Mouse (Mus musculus) midbrain, embryonic 16.5 days (tissue): ENCODE measurements around the gene Ssmem1. TPM values are rescaled to one million over a fixed set of nuclear protein-coding genes. Genes with fewer than 3 reads are reported as not detected.

Experiments
- ATAC-seq: fragments of 200-750 bp; cut with Nextera tagmentation; 2 replicates; pipeline ENCODE4 v1.8.0; 2017; ENCODE audit warnings: moderate TSS enrichment
- H3K27ac ChIP-seq: fragments of 300-500 bp; sonication (generic); 2 replicates; pipeline ENCODE4 v1.5.1; 2014; ENCODE audit warnings: mild to moderate bottlenecking, low read length, mixed read lengths
- H3K27me3 ChIP-seq: fragments of 300-500 bp; sonication (generic); 2 replicates; pipeline ENCODE4 v1.6.1; 2014; ENCODE audit warnings: low read depth, low read length, mixed read lengths; ENCODE audit not compliant: control insufficient read depth, insufficient read depth
- H3K36me3 ChIP-seq: fragments of 300-500 bp; sonication (generic); 2 replicates; pipeline ENCODE4 v1.6.1; 2014; ENCODE audit warnings: mild to moderate bottlenecking, low read length, moderate library complexity, mixed read lengths; ENCODE audit not compliant: control insufficient read depth, insufficient read depth
- H3K4me1 ChIP-seq: fragments of 300-500 bp; sonication (generic); 2 replicates; pipeline ENCODE4 v1.6.1; 2014; ENCODE audit warnings: mild to moderate bottlenecking, low read length, mixed read lengths; ENCODE audit not compliant: control insufficient read depth, insufficient read depth
- H3K4me2 ChIP-seq: fragments of 300-500 bp; sonication (generic); 2 replicates; pipeline ENCODE4 v1.6.1; 2014; ENCODE audit warnings: mild to moderate bottlenecking, low read length, mixed read lengths
- H3K4me3 ChIP-seq: fragments of 300-500 bp; sonication (generic); 2 replicates; pipeline ENCODE4 v1.5.1; 2014; ENCODE audit warnings: low read depth, mild to moderate bottlenecking, low read length, moderate library complexity, mixed read lengths
- H3K9ac ChIP-seq: fragments of 300-500 bp; sonication (generic); 2 replicates; pipeline ENCODE4 v1.6.1; 2014; ENCODE audit warnings: low read depth, low read length, mixed read lengths
- H3K9me3 ChIP-seq: fragments of 300-500 bp; sonication (generic); replicated peaks from 2 replicates; pipeline ENCODE4 v1.6.1; 2014; ENCODE audit warnings: mild to moderate bottlenecking, low read length, mixed read lengths; ENCODE audit not compliant: control insufficient read depth, poor library complexity, severe bottlenecking
- WGBS: fragments of 180-500 bp; shearing (Covaris S2); extraction: QIAGEN DNeasy Blood & Tissue Kit; methylation state at CpG from one replicate; pipeline ENCODE4 v1.1.7; 2014; 5-methylcytosine and 5-hydroxymethylcytosine counted together
- polyA plus RNA-seq: library from polyadenylated mRNA; unstranded; fragments of >200 nt; fragmentation: Nextera tagmentation; extraction: Ambion mirVana; gene quantifications from 2 replicates; pipeline ENCODE4 v1.2.1, GENCODE M21; 2015

The Ssmem1 gene
- polyA plus RNA-seq, 1 experiment from 2014 or later, result 0.14 TPM

- Histone ChIP-seq H3K27me3 (no peaks in the 10 kb centered on the region), H3K4me1 (peaks cover 33% of the 10 kb centered on the region), H3K9ac (no peak overlapping the region), H3K27ac (peak overlapping the region; percentile 83), H3K4me2 (peak overlapping the region; percentile 48; the same call in 1 of the 2 replicates), H3K9me3 (no peaks in the 10 kb centered on the region), H3K4me3 (no peak overlapping the region), H3K36me3 (no peaks in the 10 kb centered on the region)
- WGBS, result 16% methylated on average over 9 of the region's 9 CpGs
- no peak for ATAC-seq
Observed at GRCm38 (mm10) chr6:30547656-30548306, 38.1 kb downstream of the Ssmem1 start.

- Histone ChIP-seq H3K4me1 (peaks cover 36% of the 10 kb centered on the region), H3K9me3 (no peaks in the 10 kb centered on the region), H3K4me2 (no peak overlapping the region), H3K36me3 (no peaks in the 10 kb centered on the region), H3K27me3 (no peaks in the 10 kb centered on the region), H3K4me3 (no peak overlapping the region), H3K9ac (peak overlapping the region; percentile 30; the same call in 1 of the 2 replicates), H3K27ac (peak overlapping the region; percentile 63)
- WGBS, result 22% methylated on average over 15 of the region's 15 CpGs
- ATAC-seq, result no peak
Observed at GRCm38 (mm10) chr6:30549231-30549761, 39.6 kb downstream of the Ssmem1 start.

GRCm38 (mm10) chr6:30550496-30551192, 41.0 kb downstream of the Ssmem1 start:
- H3K4me1 ChIP-seq, result peaks cover 36% of the 10 kb centered on the region
- H3K36me3 ChIP-seq, result no peaks in the 10 kb centered on the region
- H3K9me3 ChIP-seq, result no peaks in the 10 kb centered on the region
- no peak for ATAC-seq
- H3K4me2 ChIP-seq, result no peak overlapping the region
- H3K27ac ChIP-seq, result peak overlapping the region; percentile 79
- WGBS, result 56% methylated on average over 7 of the region's 7 CpGs
- H3K4me3 ChIP-seq, result no peak overlapping the region
- H3K27me3 ChIP-seq, result no peaks in the 10 kb centered on the region
- no peak overlapping the region for H3K9ac ChIP-seq

GRCm38 (mm10) chr6:30551193-30551515, 41.5 kb downstream of the Ssmem1 start:
- no peaks in the 10 kb centered on the region for H3K27me3 ChIP-seq
- H3K4me2 ChIP-seq, result no peak overlapping the region
- peak overlapping the region; percentile 79 for H3K27ac ChIP-seq
- H3K4me1 ChIP-seq, result peaks cover 36% of the 10 kb centered on the region
- no peak for ATAC-seq
- H3K9me3 ChIP-seq, result no peaks in the 10 kb centered on the region
- no peak overlapping the region for H3K9ac ChIP-seq
- no peak overlapping the region for H3K4me3 ChIP-seq
- no peaks in the 10 kb centered on the region for H3K36me3 ChIP-seq

GRCm38 (mm10) chr6:30551644-30552580, 42.3 kb downstream of the Ssmem1 start:
- peak overlapping the region; percentile 51 for H3K4me2 ChIP-seq
- H3K27ac ChIP-seq, result peak overlapping the region; percentile 79
- no peaks in the 10 kb centered on the region for H3K36me3 ChIP-seq
- ATAC-seq, result peak; percentile 79
- peak overlapping the region; percentile 42; the same call in 1 of the 2 replicates for H3K9ac ChIP-seq
- 12% methylated on average over 23 of the region's 23 CpGs for WGBS
- no peaks in the 10 kb centered on the region for H3K27me3 ChIP-seq
- H3K4me1 ChIP-seq, result peaks cover 31% of the 10 kb centered on the region
- peak overlapping the region; percentile 5 for H3K4me3 ChIP-seq
- no peaks in the 10 kb centered on the region for H3K9me3 ChIP-seq

- H3K9me3 ChIP-seq, result no peaks in the 10 kb centered on the region
- H3K4me2 ChIP-seq, result 0 out of 2 replicates have a peak overlapping the region, but pooled peaks have one; percentile 8
- ATAC-seq, result no peak
- no peaks in the 10 kb centered on the region for H3K27me3 ChIP-seq
- peaks cover 25% of the 10 kb centered on the region for H3K4me1 ChIP-seq
- 0 out of 2 replicates have a peak overlapping the region, but pooled peaks have one; percentile 23 for H3K27ac ChIP-seq
- WGBS, result 45% methylated on average over 6 of the region's 6 CpGs
- H3K4me3 ChIP-seq, result no peak overlapping the region
- no peak overlapping the region for H3K9ac ChIP-seq
- no peaks in the 10 kb centered on the region for H3K36me3 ChIP-seq
Observed at GRCm38 (mm10) chr6:30552628-30553027, 43.0 kb downstream of the Ssmem1 start.

- Histone ChIP-seq H3K4me1 (peaks cover 19% of the 10 kb centered on the region), H3K4me2 (no peak overlapping the region), H3K36me3 (no peaks in the 10 kb centered on the region), H3K27ac (no peak overlapping the region), H3K4me3 (no peak overlapping the region), H3K9ac (no peak overlapping the region), H3K9me3 (no peaks in the 10 kb centered on the region), H3K27me3 (no peaks in the 10 kb centered on the region)
- no peak for ATAC-seq
- WGBS, result 76% methylated on average over 7 of the region's 7 CpGs
Observed at GRCm38 (mm10) chr6:30553381-30554010, 43.8 kb downstream of the Ssmem1 start.

- no peaks in the 10 kb centered on the region for H3K27me3 ChIP-seq
- no peaks in the 10 kb centered on the region for H3K9me3 ChIP-seq
- ATAC-seq, result no peak
- no peaks in the 10 kb centered on the region for H3K36me3 ChIP-seq
- H3K27ac ChIP-seq, result no peak overlapping the region
- H3K4me2 ChIP-seq, result no peak overlapping the region
- H3K9ac ChIP-seq, result no peak overlapping the region
- 88% methylated on average over 5 of the region's 5 CpGs for WGBS
- no peak overlapping the region for H3K4me3 ChIP-seq
- peaks cover 15% of the 10 kb centered on the region for H3K4me1 ChIP-seq
Observed at GRCm38 (mm10) chr6:30554092-30554491, 44.4 kb downstream of the Ssmem1 start.
